Mouse (Mus musculus): ENCODE results near the gene Ngb.

DNA sequence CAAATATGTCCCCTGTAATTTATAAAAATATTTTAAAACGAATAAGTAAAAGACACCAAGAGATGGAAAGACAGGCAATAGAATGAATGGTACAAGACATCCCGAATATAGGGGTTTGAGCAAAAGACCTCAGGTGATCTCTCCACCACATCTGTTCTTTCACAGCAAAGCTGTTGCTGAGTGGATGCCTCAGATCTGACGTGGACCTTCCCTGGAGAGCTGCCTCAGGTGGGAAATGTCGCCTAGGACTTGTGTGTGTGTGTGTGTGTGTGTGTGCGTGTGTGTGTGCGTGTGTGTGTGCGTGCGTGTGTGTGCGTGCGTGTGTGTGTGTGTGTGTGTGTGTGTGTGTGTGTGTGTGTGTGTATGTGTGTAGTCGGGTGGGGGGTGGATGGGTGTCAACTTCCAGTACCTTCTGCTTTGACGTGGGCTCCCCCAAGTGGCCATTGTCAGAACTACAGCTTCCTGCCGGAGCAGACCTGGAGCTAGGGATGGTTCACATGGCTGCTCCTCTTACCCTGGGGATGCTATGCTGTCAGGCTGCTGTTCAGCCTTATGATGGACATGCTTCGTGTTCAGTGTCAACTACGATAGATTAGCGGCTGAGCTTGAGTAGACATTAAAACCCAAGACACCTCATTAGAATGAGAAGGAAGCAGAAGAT lies 49.5 kb downstream of the Ngb start:
- TF ChIP-seq POLR2A (IDR thresholded peaks at IDR 0.05; ENCODE audit: low read depth, low read length) (no peak), CTCF (IDR thresholded peaks at IDR 0.05; ENCODE audit: extremely low read depth, insufficient read depth, insufficient read length, insufficient replicate concordance) (peak; percentile 72; the same call in 1 of the 2 replicates)
